Mouse (Mus musculus) lung, postnatal 0 days (tissue): ENCODE measurements at regions not wholly inside any gene's neighbourhood (a gene's known extent, or its start where the extent isn't known, plus 50 kb on each side); places are given as distances from the start of the nearest gene placed in this dataset.

Source experiments
- ATAC-seq: fragments of 200-750 bp; cut with Nextera tagmentation; 2 replicates; pipeline ENCODE4 v1.8.0; 2017; ENCODE audit warnings: moderate library complexity
- DNase-seq: peaks from one replicate; pipeline ENCODE4 v3.0.0-alpha.2; 2016; ENCODE audit warnings: low spot score
- H3K27ac ChIP-seq: fragments of 300-500 bp; sonication (generic); 2 replicates; pipeline ENCODE4 v1.5.1; 2014; ENCODE audit warnings: antibody characterized with exemption, mild to moderate bottlenecking, low read length, mixed read lengths
- H3K27me3 ChIP-seq: fragments of 300-500 bp; sonication (generic); replicated peaks from 2 replicates; pipeline ENCODE4 v1.6.1; 2014; ENCODE audit warnings: low read length, mixed read lengths; ENCODE audit not compliant: insufficient read depth
- H3K36me3 ChIP-seq: fragments of 300-500 bp; sonication (generic); 2 replicates; pipeline ENCODE4 v1.6.1; 2014; ENCODE audit warnings: low read length, mixed read lengths; ENCODE audit not compliant: insufficient read depth
- H3K4me1 ChIP-seq: fragments of 300-500 bp; sonication (generic); 2 replicates; pipeline ENCODE4 v1.6.1; 2014; ENCODE audit warnings: antibody characterized with exemption, low read depth, low read length, mixed read lengths; ENCODE audit not compliant: insufficient read depth
- H3K4me2 ChIP-seq: fragments of 300-500 bp; sonication (generic); replicated peaks from 2 replicates; pipeline ENCODE4 v1.6.1; 2014; ENCODE audit warnings: low read depth, mild to moderate bottlenecking, low read length, moderate library complexity, mixed read lengths
- H3K4me3 ChIP-seq: fragments of 300-500 bp; sonication (generic); 2 replicates; pipeline ENCODE4 v1.5.1; 2014; ENCODE audit warnings: low read depth, low read length
- H3K9ac ChIP-seq: fragments of 300-500 bp; sonication (generic); replicated peaks from 2 replicates; pipeline ENCODE4 v1.6.1; 2014; ENCODE audit warnings: low read depth, mild to moderate bottlenecking
- H3K9me3 ChIP-seq: fragments of 300-500 bp; sonication (generic); 2 replicates; pipeline ENCODE4 v1.6.1; 2016; ENCODE audit warnings: low read length, mixed read lengths
- CTCF ChIP-seq: IDR thresholded peaks from 2 replicates; pipeline ENCODE4 v1.5.1; 2016; ENCODE audit warnings: antibody characterized with exemption, mild to moderate bottlenecking
- EP300 ChIP-seq: IDR thresholded peaks from 2 replicates; pipeline ENCODE4 v1.6.1; 2016; ENCODE audit warnings: antibody characterized with exemption, mild to moderate bottlenecking, control low read depth
- WGBS: fragments of 180-500 bp; shearing (Covaris S2); extraction: QIAGEN DNeasy Blood & Tissue Kit; methylation state at CpG from one replicate; pipeline ENCODE4 v1.1.7; 2014; 5-methylcytosine and 5-hydroxymethylcytosine counted together

DNA sequence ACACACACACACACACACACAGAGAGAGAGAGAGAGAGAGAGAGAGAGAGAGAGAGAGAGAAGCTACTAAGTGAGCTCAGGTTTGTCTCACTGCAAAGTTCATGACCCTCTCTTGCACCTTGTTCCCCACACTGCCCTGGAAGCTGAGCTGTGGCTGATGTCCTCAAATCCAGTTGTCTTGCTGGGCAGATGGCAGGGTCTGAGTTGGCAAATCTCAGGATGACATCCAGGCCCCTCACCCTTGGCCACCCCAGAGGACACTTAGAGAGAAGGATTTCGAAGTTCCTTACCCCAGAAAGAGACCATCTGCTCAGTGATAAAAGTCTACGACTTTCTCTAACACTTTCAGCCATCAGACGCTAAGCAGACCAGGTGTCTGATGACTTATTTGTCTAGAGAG is 160.1 kb upstream of the Nlrp1b start:
- Histone ChIP-seq H3K9ac (no peak overlapping the region), H3K36me3 (no peaks in the 10 kb centered on the region), H3K27me3 (no peaks in the 10 kb centered on the region), H3K4me2 (no peak overlapping the region), H3K27ac (no peak overlapping the region), H3K4me1 (no peaks in the 10 kb centered on the region), H3K4me3 (no peak overlapping the region), H3K9me3 (no peaks in the 10 kb centered on the region)
- ATAC-seq (no peak), DNase-seq (no peak)
- TF ChIP-seq CTCF (no peak), EP300 (no peak)
- WGBS, result 59% methylated on average over 3 of the region's 3 CpGs

DNA sequence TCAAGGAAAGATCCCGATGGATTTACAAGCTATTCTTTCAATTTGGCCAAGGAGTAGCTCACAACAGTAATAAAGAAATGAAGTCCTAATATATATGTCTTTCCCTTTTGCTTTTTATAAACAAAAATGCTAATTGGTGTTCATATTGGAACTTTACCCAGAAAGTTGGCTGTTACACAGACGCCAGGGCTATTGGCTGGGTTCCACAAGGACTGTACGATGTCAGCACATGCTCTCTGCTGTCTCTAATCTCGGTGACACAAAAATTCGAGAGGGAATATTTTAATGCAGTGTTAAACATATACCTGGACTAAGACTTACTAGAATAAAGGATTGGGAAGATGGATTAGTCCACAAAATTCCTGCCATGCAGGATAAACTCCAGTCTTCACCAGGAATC is 162.9 kb upstream of the Nlrp1b start:
- Histone ChIP-seq H3K4me1 (no peaks in the 10 kb centered on the region), H3K27me3 (no peaks in the 10 kb centered on the region), H3K27ac (no peak overlapping the region), H3K9ac (no peak overlapping the region), H3K4me2 (no peak overlapping the region), H3K9me3 (no peaks in the 10 kb centered on the region), H3K4me3 (no peak overlapping the region), H3K36me3 (no peaks in the 10 kb centered on the region)
- WGBS, result 53% methylated on average over 5 of the region's 5 CpGs
- ATAC-seq (no peak), DNase-seq (no peak)
- TF ChIP-seq CTCF (no peak), EP300 (no peak)

DNA sequence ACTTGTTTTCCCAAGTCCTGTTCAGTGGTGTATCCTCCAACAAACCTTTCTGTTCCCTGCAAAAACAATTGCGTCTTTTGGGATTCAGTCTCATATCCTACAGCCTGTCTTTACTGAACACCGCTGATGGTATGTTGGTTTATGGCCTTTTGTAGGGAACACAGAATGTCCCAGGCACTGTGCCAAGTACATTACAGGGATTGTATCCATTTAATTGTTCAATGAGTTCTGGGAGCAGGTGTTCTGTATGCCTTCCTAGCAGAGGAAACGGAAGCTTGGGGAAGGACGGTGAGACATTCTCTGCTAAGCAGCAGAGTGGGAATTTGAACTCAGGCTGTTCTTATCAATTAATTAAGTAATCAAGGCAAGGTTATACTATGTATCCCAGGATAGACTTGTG is 164.5 kb upstream of the Nlrp1b start:
- TF ChIP-seq CTCF (no peak), EP300 (no peak)
- H3K27ac ChIP-seq, result no peak overlapping the region
- H3K4me2 ChIP-seq, result no peak overlapping the region
- ATAC-seq, result no peak
- no peak overlapping the region for H3K4me3 ChIP-seq
- no peaks in the 10 kb centered on the region for H3K36me3 ChIP-seq
- H3K9me3 ChIP-seq, result no peaks in the 10 kb centered on the region
- H3K4me1 ChIP-seq, result no peaks in the 10 kb centered on the region
- no peak overlapping the region for H3K9ac ChIP-seq
- no peak for DNase-seq
- no peaks in the 10 kb centered on the region for H3K27me3 ChIP-seq
- WGBS, result 62% methylated on average over 4 of the region's 4 CpGs

DNA sequence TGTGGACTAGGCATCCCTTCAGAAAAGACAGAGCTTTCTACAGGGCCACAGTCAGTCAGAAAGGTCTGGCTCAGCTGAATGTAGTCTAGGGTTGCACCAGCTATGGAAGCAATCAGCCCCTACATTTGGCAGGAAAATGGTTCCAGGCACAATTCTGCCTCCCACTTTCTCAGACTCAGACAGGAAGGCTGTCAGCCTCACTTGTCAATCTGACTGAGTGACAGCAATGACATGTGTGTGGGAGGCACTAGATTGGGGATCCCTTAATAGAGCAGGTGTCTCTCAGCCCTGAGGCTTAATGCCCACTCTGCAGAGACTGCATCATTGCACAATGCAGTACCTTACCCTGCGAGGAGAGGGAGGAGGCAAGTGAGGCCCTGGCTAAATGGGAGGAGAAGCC is 165.1 kb upstream of the Nlrp1b start:
- H3K4me1 ChIP-seq, result no peaks in the 10 kb centered on the region
- H3K4me3 ChIP-seq, result no peak overlapping the region
- no peaks in the 10 kb centered on the region for H3K36me3 ChIP-seq
- DNase-seq, result no peak
- no peaks in the 10 kb centered on the region for H3K27me3 ChIP-seq
- no peak overlapping the region for H3K27ac ChIP-seq
- ATAC-seq, result no peak
- 52% methylated on average over 1 of the region's 1 CpGs for WGBS
- no peaks in the 10 kb centered on the region for H3K9me3 ChIP-seq
- no peak overlapping the region for H3K4me2 ChIP-seq
- TF ChIP-seq CTCF, result no peak
- no peak for TF ChIP-seq EP300
- no peak overlapping the region for H3K9ac ChIP-seq

DNA sequence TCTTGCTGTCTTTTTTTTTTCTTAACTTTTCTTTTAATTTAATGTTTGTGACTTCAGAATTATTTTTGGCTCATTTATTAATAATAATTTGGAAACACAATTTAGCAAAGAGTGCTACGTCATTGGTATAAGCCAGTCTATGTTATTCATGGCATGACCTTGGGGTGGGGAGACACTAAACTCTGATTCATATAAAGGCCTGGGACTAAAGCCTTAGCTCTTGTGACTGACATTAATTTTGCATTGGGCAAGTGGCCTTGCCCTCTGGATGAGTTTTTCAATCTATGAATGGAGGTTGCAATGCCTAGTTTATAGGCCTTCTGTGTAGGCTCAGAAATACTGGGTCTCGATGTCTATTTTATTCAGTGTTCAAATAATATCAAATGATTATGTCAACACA is 169.8 kb upstream of the Nlrp1b start:
- TF ChIP-seq EP300 (no peak), CTCF (no peak)
- 87% methylated on average over 2 of the region's 2 CpGs for WGBS
- H3K27ac ChIP-seq, result no peak overlapping the region
- no peak overlapping the region for H3K4me2 ChIP-seq
- H3K9me3 ChIP-seq, result no peaks in the 10 kb centered on the region
- ATAC-seq (no peak), DNase-seq (no peak)
- no peak overlapping the region for H3K9ac ChIP-seq
- no peaks in the 10 kb centered on the region for H3K36me3 ChIP-seq
- H3K4me3 ChIP-seq, result no peak overlapping the region
- no peaks in the 10 kb centered on the region for H3K27me3 ChIP-seq
- H3K4me1 ChIP-seq, result no peaks in the 10 kb centered on the region

DNA sequence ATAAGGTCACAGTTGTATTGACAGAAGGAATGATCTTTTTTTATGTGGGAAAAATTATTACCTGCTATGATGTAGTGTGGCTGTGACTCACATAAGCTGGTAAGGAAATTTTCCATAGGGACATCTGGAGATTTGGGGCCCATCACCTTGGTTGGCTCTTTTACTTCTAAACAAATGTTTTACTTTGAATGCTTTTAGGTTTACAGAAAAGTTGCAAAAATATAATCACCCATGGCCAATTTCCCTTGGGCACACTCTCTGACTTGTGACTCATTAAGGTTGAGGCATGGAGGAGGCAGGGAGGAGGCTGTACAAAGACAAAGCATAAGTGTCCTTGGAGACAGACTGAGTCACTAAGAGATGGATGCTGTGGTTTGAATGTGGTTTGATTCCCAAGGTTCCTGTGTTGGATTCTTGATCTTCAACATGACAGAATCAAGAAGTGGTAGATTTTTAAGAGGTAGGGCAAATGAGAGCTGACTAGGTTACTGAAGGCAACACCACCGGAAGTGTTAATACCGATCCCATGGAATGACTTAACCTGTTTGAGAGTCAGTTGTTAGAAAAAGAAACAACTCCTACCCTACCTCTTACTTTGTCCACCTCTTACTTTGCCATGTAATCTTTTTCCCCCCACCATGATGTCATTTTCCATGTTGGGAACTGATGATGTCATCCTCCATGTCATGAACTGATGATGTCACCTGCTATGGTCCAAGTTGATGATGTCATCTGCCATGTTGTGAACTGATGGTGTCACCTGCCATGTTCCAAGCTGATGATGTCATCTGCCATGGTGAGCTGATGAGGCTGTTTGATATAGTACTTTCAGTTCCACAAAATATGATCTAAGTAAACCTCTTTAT is 171.1 kb upstream of the Nlrp1b start:
- H3K4me3 ChIP-seq, result no peak overlapping the region
- 91% methylated on average over 2 of the region's 2 CpGs for WGBS
- no peaks in the 10 kb centered on the region for H3K9me3 ChIP-seq
- no peaks in the 10 kb centered on the region for H3K36me3 ChIP-seq
- no peak for TF ChIP-seq CTCF
- no peak for TF ChIP-seq EP300
- H3K9ac ChIP-seq, result no peak overlapping the region
- H3K4me1 ChIP-seq, result no peaks in the 10 kb centered on the region
- ATAC-seq (no peak), DNase-seq (no peak)
- H3K27ac ChIP-seq, result no peak overlapping the region
- no peaks in the 10 kb centered on the region for H3K27me3 ChIP-seq
- H3K4me2 ChIP-seq, result no peak overlapping the region
